Mouse (Mus musculus): ENCODE data around the gene Trim41. TPM values are rescaled to one million over a fixed set of nuclear protein-coding genes. Genes with fewer than 3 reads are reported as not detected.

Gene Trim41
- total RNA-seq (2014; rRNA removed) (42.2 and 47.1 TPM in 2 replicates), polyA plus RNA-seq (2015; fragmentation: Nextera tagmentation; extraction: Ambion mirVana) (4.4 TPM in 2 replicates)

DNA sequence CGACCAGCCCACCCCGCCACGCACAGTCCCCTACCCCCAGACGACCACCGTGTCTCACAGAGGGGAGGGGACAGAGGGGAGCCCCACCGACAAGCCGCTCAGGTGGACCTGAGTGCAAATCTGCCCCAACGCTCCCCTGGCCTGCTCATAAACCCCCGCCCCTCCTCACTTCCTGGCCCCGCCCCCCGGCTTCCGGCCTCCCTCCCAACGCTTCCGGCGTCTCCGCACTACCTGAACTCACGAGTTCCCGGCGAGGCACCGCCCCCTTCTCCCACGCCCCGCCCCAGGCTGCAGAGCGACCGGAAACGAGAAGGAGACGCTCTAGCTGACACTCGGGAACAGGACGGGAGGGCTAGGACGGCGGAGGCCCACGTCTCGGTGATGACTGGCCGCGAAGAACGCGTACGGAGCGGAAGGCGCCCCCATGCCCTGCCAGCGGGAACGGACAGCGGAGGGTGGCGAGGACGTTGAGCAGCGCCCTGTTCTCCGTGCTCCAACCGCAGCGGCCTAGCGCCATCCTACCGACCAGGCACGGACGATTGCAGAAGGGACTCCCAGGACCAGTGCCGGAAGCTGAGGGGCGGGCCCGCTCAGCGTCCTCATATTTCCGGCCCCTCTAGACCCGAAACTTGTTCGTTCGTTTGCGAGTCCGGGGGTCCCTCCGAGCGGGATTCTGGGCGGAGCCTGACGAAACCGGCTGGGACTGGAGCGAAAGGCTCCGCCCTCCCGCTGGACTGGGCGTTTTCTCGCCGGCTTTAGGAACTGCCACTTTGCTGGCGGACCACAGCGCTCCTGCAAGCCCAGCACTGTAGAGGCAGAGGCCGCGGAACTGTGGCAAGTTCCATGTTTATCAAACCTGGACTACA is at the start of gene Trim41:
Trim41 (minus strand) TSS at position 554 of the 866 bp plus-strand sequence.
- peak; percentile 97 for ATAC-seq
- DNase-seq = peak; percentile 98
- H3K4me2 ChIP-seq (ENCODE audit: low read depth) = peak within 1 kb of the TSS; percentile 86
- peak within 1 kb of the TSS; percentile 93 for H3K27ac ChIP-seq (ENCODE audit: low read depth, low read length)
- no peaks in the 10 kb centered on the region for H3K9me3 ChIP-seq (ENCODE audit: low read length)
- peak within 1 kb of the TSS; percentile 88 for H3K4me3 ChIP-seq (ENCODE audit: low read depth, low read length)
- peaks cover 18% of the 10 kb centered on the region for H3K36me3 ChIP-seq (ENCODE audit: insufficient read depth)
- no peaks in the 10 kb centered on the region for H3K27me3 ChIP-seq (ENCODE audit: insufficient read depth, low read length)
- peaks cover 12% of the 10 kb centered on the region; the same call in 1 of the 2 replicates for H3K4me1 ChIP-seq (ENCODE audit: insufficient read depth)
- H3K9ac ChIP-seq = peak within 1 kb of the TSS; percentile 75
- 1% methylated on average over 74 of the region's 77 CpGs for WGBS
- TF ChIP-seq CTCF (IDR thresholded peaks at IDR 0.05; ENCODE audit: low read depth) = peak; percentile 47

DNA sequence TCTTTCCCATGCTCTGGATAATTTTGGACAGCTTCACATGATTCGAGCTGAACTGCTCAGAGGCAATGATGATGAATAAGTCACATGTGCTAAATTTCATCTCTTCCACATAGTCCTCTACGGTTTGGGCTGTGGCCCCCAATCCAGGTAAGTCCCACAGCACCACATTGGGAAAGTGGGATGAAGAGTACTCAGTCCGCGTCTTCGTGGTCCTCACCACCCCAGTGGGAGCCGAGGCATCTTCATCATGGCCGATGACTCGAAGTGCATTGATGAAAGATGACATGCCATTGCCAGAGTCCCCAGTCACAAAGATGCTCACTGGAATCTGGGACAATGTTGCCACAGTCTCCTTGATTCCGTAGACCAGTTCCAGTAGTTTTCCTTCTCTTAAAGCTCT is 49.3 kb upstream of the Trim41 start:
- no peak for TF ChIP-seq CTCF (IDR thresholded peaks at IDR 0.05; ENCODE audit: low read depth)
- no peaks in the 10 kb centered on the region for H3K4me1 ChIP-seq (ENCODE audit: insufficient read depth)
- H3K4me2 ChIP-seq (ENCODE audit: low read depth) = no peak overlapping the region
- ATAC-seq (no peak), DNase-seq (no peak)
- WGBS = 97% methylated on average over 9 of the region's 9 CpGs
- H3K36me3 ChIP-seq (ENCODE audit: insufficient read depth) = no peaks in the 10 kb centered on the region
- H3K4me3 ChIP-seq (ENCODE audit: low read depth, low read length) = no peak overlapping the region
- H3K27ac ChIP-seq (ENCODE audit: low read depth, low read length) = no peak overlapping the region
- no peaks in the 10 kb centered on the region for H3K9me3 ChIP-seq (ENCODE audit: low read length)
- no peak overlapping the region for H3K9ac ChIP-seq
- H3K27me3 ChIP-seq (ENCODE audit: insufficient read depth, low read length) = no peaks in the 10 kb centered on the region

DNA sequence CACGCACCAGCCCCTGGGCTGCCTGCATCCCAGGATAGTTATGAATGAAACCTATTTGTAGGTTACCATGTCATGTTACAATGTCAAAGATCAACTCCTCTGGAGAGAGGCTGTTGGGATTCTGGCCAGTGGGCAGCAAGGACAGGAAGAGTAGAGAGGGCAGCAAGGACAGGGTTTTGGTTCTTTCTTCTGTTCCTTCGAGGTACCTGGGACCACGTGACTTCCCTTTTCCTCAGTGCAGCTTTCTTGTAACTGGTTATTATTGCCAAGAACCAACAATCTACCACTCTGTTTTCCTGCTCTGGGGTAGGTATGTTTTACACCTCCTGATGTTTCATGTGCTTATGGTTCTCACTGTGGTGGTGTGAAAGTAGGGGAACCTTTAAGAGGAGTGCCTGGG is 46.7 kb upstream of the Trim41 start:
- DNase-seq = no peak
- no peak for TF ChIP-seq CTCF (IDR thresholded peaks at IDR 0.05; ENCODE audit: low read depth)
- 85% methylated on average over 3 of the region's 3 CpGs for WGBS
- Histone ChIP-seq H3K9me3 (ENCODE audit: low read length) (no peaks in the 10 kb centered on the region), H3K4me3 (ENCODE audit: low read depth, low read length) (no peak overlapping the region), H3K27ac (ENCODE audit: low read depth, low read length) (no peak overlapping the region), H3K4me1 (ENCODE audit: insufficient read depth) (no peaks in the 10 kb centered on the region), H3K4me2 (ENCODE audit: low read depth) (no peak overlapping the region), H3K36me3 (ENCODE audit: insufficient read depth) (no peaks in the 10 kb centered on the region), H3K27me3 (ENCODE audit: insufficient read depth, low read length) (no peaks in the 10 kb centered on the region), H3K9ac (no peak overlapping the region)
- no peak for ATAC-seq

DNA sequence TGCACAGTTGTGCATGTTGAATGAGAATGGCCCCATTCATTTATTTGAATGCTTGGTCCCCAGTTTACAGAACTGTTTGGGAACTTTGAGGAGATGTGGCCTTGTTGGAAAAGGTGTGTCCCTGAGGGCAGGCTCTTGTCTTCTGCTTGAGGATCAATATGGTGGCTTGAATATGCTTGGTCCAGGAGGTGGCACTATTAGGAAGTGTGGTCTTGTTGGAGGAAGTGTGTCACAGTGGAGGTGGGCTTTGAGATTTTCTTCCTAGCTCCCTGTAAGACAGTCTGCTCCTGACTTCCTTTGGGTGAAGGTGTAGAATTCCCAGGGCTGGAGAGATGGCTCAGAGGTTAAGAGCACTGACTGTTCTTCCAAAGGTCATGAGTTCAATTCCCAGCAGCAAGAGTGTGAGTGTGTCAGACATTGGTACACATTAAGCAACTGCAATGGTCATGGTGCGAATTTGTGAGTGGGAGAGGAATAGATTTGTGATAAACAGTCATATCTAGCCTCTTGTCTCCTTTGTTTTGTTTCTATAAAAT is 45.7 kb upstream of the Trim41 start:
- Histone ChIP-seq H3K27me3 (ENCODE audit: insufficient read depth, low read length) (no peaks in the 10 kb centered on the region), H3K4me2 (ENCODE audit: low read depth) (no peak overlapping the region), H3K9ac (no peak overlapping the region), H3K27ac (ENCODE audit: low read depth, low read length) (no peak overlapping the region), H3K9me3 (ENCODE audit: low read length) (no peaks in the 10 kb centered on the region), H3K36me3 (ENCODE audit: insufficient read depth) (no peaks in the 10 kb centered on the region), H3K4me3 (ENCODE audit: low read depth, low read length) (no peak overlapping the region), H3K4me1 (ENCODE audit: insufficient read depth) (0 out of 2 replicates have a peak, but pooled peaks cover 6% of the 10 kb centered on the region)
- no peak for TF ChIP-seq CTCF (IDR thresholded peaks at IDR 0.05; ENCODE audit: low read depth)
- DNase-seq (no peak), ATAC-seq (no peak)
- WGBS = 80% methylated on average over 1 of the region's 1 CpGs

DNA sequence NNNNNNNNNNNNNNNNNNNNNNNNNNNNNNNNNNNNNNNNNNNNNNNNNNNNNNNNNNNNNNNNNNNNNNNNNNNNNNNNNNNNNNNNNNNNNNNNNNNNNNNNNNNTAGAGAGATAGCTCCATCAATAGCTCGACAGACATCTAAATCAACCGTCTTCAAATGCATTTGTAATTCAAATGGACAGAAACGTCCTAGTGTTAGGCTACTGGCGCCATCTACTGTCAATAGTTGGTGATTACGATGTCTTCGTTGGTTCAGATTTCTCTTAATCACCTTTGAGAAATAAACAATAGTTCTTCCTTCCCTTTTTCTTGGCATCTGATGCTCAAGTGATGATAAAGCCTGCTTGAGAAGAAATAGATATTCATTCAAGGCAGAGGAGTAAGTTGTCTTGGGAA is 41.9 kb upstream of the Trim41 start:
- Histone ChIP-seq H3K4me3 (ENCODE audit: low read depth, low read length) (peak overlapping the region; percentile 50), H3K36me3 (ENCODE audit: insufficient read depth) (no peaks in the 10 kb centered on the region), H3K4me2 (ENCODE audit: low read depth) (peak overlapping the region; percentile 83), H3K4me1 (ENCODE audit: insufficient read depth) (0 out of 2 replicates have a peak, but pooled peaks cover 6% of the 10 kb centered on the region), H3K27ac (ENCODE audit: low read depth, low read length) (no peak overlapping the region), H3K9me3 (ENCODE audit: low read length) (no peaks in the 10 kb centered on the region), H3K9ac (peak overlapping the region; percentile 2; the same call in 1 of the 2 replicates), H3K27me3 (ENCODE audit: insufficient read depth, low read length) (no peaks in the 10 kb centered on the region)
- peak; percentile 85 for DNase-seq
- 0% methylated on average over 6 of the region's 6 CpGs for WGBS
- peak; percentile 89 for TF ChIP-seq CTCF (IDR thresholded peaks at IDR 0.05; ENCODE audit: low read depth)
- ATAC-seq = no peak

DNA sequence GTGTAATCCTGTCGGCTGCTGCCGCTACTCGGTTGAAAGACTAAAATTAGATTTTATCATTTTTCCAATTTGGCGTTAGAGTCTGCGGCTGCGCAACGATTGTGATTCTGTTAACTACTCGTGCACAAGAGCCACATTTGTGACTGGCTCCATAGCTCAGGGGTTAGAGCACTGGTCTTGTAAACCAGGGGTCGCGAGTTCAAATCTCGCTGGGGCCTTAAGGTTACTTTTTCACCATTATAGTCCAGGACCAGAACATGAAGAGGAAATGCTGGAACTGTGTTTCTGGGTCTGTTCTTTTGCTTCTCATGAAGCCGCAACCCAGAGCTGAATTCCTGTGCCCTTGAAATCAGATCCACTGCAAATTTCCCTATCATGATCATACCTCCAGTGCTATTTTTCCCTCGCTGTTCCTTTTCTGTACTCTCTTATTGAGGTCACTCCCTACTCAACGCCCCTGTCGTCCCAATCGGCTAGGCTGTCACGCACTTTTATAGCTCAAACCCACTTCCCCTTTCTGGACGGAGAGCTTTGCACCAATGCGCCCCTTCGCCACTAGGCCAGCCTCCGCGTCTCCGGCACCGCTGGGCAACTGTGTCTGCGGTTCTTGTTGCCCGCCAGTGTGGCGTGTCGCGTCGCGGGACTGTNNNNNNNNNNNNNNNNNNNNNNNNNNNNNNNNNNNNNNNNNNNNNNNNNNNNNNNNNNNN is 36.5 kb upstream of the Trim41 start:
- peak; percentile 95 for DNase-seq
- Histone ChIP-seq H3K36me3 (ENCODE audit: insufficient read depth) (no peaks in the 10 kb centered on the region), H3K27ac (ENCODE audit: low read depth, low read length) (peak overlapping the region; percentile 64; the same call in 1 of the 2 replicates), H3K9me3 (ENCODE audit: low read length) (no peaks in the 10 kb centered on the region), H3K9ac (peak overlapping the region; percentile 49), H3K4me3 (ENCODE audit: low read depth, low read length) (peak overlapping the region; percentile 71), H3K4me1 (ENCODE audit: insufficient read depth) (peaks cover 10% of the 10 kb centered on the region; the same call in 1 of the 2 replicates), H3K4me2 (ENCODE audit: low read depth) (peak overlapping the region; percentile 83), H3K27me3 (ENCODE audit: insufficient read depth, low read length) (no peaks in the 10 kb centered on the region; the same call in 1 of the 2 replicates)
- WGBS = under 1% methylated on average over 31 of the region's 31 CpGs
- ATAC-seq = peak; percentile 50
- TF ChIP-seq CTCF (IDR thresholded peaks at IDR 0.05; ENCODE audit: low read depth) = peak; percentile 39

Measured in forebrain, postnatal 0 days (tissue).